Mouse (Mus musculus): Measurements from ENCODE around the gene Fat4.

GRCm38 (mm10) chr3:38938136-38938535, 51.4 kb downstream of the Fat4 start:
- TF ChIP-seq CTCF (IDR thresholded peaks at IDR 0.05; ENCODE audit: low read depth): no peak
- TF ChIP-seq EP300 (IDR thresholded peaks at IDR 0.05; ENCODE audit: low read depth): no peak
